Mouse (Mus musculus): ENCODE results near the gene Ripor3. TPM values are rescaled to one million over a fixed set of nuclear protein-coding genes. Genes with fewer than 3 reads are reported as not detected.

The Ripor3 gene
- total RNA-seq, 1 experiment from 2014 or later, result not detected

DNA sequence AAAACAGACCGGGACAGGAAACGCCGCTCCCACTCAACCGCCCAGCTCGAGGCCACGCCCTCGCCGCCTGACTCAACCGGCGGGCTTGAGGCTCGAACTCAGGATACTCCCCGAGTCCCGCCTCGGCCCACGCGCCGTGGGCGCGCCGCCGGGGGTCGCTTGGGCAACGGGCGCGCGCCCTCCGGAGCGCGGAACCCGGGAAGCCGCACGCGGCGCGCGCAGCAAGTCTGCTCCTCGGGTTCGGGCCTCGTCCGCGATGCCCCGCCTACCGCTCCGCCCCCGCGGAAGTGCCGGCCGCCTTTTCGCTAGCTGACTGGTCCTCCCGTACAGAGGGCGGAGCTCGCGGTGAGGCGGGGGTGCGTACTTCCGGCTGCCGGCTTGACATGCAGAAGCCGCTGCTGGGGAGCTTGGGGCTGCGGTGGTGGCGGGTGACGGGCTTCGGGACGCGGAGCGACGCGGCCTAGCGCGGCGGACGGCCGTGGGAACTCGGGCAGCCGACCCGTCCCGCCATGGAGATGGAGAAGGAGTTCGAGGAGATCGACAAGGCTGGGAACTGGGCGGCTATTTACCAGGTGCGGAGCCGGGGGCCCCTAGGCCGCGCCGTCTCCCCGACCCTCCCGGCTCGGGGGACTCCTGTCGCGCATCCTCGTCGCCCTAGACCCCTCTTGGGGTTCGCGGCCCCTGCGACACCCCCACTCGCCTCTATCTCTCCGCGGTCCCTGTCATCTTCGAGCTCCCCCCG is 78.3 kb downstream of the Ripor3 start, which contains the start of gene Ptpn1:
Ptpn1 (plus strand) TSS at position 73 of the 742 bp plus-strand sequence.
- peak; percentile 96 to 98 for ATAC-seq (replicated peaks in 1 of 2; ENCODE audit: insufficient read depth in 1 of 2, low FRiP score in 2 of 2, low TSS enrichment in 1 of 2, low read depth in 1 of 2, poor library complexity in 2 of 2, severe bottlenecking in 2 of 2)

- no peak for ATAC-seq (replicated peaks in 1 of 2; ENCODE audit: insufficient read depth in 1 of 2, low FRiP score in 2 of 2, low TSS enrichment in 1 of 2, low read depth in 1 of 2, poor library complexity in 2 of 2, severe bottlenecking in 2 of 2)
These were observed 79.4 kb downstream of the Ripor3 start for GRCm38 (mm10) chr2:167930975-167931374.

Other genes starting within 250 kb of the Ripor3 start
- 37.1 and 61.6 TPM in 2 replicates for gene Ptpn1, start 78.6 kb downstream of the Ripor3 start, total RNA-seq (2017)
- gene Pard6b, start 70.4 kb upstream of the Ripor3 start, total RNA-seq (2017), result 3.6 and 3.7 TPM in 2 replicates
- gene Adnp, start 196.5 kb upstream of the Ripor3 start, total RNA-seq (2017), result 9.3 and 11.3 TPM in 2 replicates
- 54.6 and 68.7 TPM in 2 replicates for gene Gm20716, start 219.7 kb upstream of the Ripor3 start, total RNA-seq (2017)
- 52.0 and 66.1 TPM in 2 replicates for gene Dpm1, start 220.0 kb upstream of the Ripor3 start, total RNA-seq (2017)
- gene Mocs3, start 220.0 kb upstream of the Ripor3 start, total RNA-seq (2017), result 2.5 and 5.1 TPM in 2 replicates